In the genomic region with DNA sequence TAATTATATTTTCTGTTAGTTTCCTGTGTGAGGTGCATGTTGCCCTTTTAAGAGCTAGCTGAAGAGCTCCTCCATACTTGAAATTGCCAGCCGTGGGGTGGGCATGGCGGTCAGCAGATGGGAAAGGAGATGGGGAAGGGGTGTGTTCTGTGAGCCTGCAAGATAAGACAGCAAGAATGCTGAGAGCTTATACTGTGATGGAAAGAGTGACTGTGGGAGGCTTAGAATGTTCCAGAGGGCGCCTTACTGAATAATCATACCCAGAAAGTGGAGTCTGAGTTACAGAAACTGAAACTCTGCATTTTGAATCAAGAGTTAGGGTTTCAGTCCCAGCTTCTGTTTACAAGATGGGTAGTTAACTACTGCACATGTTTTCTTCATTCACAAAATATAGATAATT, we compare ENCODE assay signal across 20 mouse cellular contexts. TPM values are rescaled to one million over a fixed set of nuclear protein-coding genes. Genes with fewer than 3 reads are reported as not detected.
A peak's percentile ranks its signal among the peaks of the same experiment; 100 is the strongest.
DNase-seq lines count a peak whose midpoint lies in the region; ATAC-seq and TF ChIP-seq lines count a peak whose summit lies in the region.
"Had no signal": no experiment of that assay in that cellular context is flagged by ENCODE, and none has a peak within 500 bp of the region (broad histone marks: within the 10 kb centered on the region; RNA-seq: fewer than 3 reads in every experiment).

No protein-coding gene starts in this region.

- TF ChIP-seq POLR2A in bone marrow macrophage, adult 2 months (IDR thresholded peaks at IDR 0.05; ENCODE audit: borderline replicate concordance, low read depth, low read length), result no peak

- no peaks in the 10 kb centered on the region for H3K36me3 ChIP-seq in heart, embryonic 16.5 days (ENCODE audit: control insufficient read depth, insufficient read depth)
- no peaks in the 10 kb centered on the region for H3K36me3 ChIP-seq in liver, embryonic 11.5 days (ENCODE audit: control insufficient read depth, insufficient read depth, low read length)
- H3K36me3 ChIP-seq: limb, embryonic 12.5 days; neural tube, embryonic 15.5 days had no signal

- 51% methylated on average over 3 of the region's 3 CpGs for WGBS in heart, embryonic 16.5 days
- 29% methylated on average over 3 of the region's 3 CpGs for WGBS in liver, embryonic 11.5 days

- no peaks in the 10 kb centered on the region for H3K27me3 ChIP-seq in heart, embryonic 16.5 days (ENCODE audit: control insufficient read depth, insufficient read depth, low read length)
- no peaks in the 10 kb centered on the region for H3K27me3 ChIP-seq in liver, embryonic 11.5 days (replicated peaks; ENCODE audit: control insufficient read depth, insufficient read depth, low read length)
- H3K27me3 ChIP-seq: limb, embryonic 12.5 days; neural tube, embryonic 15.5 days had no signal

- H3K4me3 ChIP-seq in heart, embryonic 16.5 days (ENCODE audit: low read length), result no peak overlapping the region
- no peak overlapping the region for H3K4me3 ChIP-seq in bone marrow macrophage, adult 2 months (ENCODE audit: insufficient read depth, low read length)
- H3K4me3 ChIP-seq in liver, embryonic 11.5 days (ENCODE audit: low read depth, low read length), result no peak overlapping the region; the same call in 1 of the 2 replicates
- H3K4me3 ChIP-seq: forebrain, embryonic 10.5 days; hindbrain, embryonic 10.5 days; limb, embryonic 12.5 days; neural tube, embryonic 15.5 days had no signal

- no peaks in the 10 kb centered on the region for H3K9me3 ChIP-seq in heart, embryonic 16.5 days (replicated peaks; ENCODE audit: control insufficient read depth, low read length)
- H3K9me3 ChIP-seq in liver, embryonic 11.5 days (ENCODE audit: control insufficient read depth, low read length), result no peaks in the 10 kb centered on the region
- H3K9me3 ChIP-seq: forebrain, embryonic 10.5 days; hindbrain, embryonic 10.5 days; limb, embryonic 12.5 days; neural tube, embryonic 15.5 days had no signal

- H3K4me1 ChIP-seq in heart, embryonic 16.5 days (ENCODE audit: control insufficient read depth, insufficient read depth, low read length), result peaks cover 45% of the 10 kb centered on the region
- peaks cover 50% of the 10 kb centered on the region for H3K4me1 ChIP-seq in bone marrow macrophage, adult 2 months (ENCODE audit: control insufficient read depth, insufficient read depth, low read length)
- H3K4me1 ChIP-seq in liver, embryonic 11.5 days (replicated peaks; ENCODE audit: control insufficient read depth, insufficient read depth, low read length), result peaks cover 63% of the 10 kb centered on the region

- H3K4me2 ChIP-seq in heart, embryonic 16.5 days (ENCODE audit: low read depth, low read length), result no peak overlapping the region
- peak overlapping the region; percentile 44 for H3K4me2 ChIP-seq in liver, embryonic 11.5 days
- H3K4me2 ChIP-seq: limb, embryonic 12.5 days; neural tube, embryonic 15.5 days had no signal

- ATAC-seq in heart, embryonic 16.5 days (replicated peaks; ENCODE audit: extremely low read depth, insufficient read depth, low FRiP score), result no peak
- peak; percentile 74 for ATAC-seq in liver, embryonic 11.5 days (replicated peaks; ENCODE audit: low FRiP score)
- ATAC-seq: intestine, embryonic 16.5 days; midbrain, embryonic 16.5 days had no signal

- no peak for TF ChIP-seq CTCF in bone marrow macrophage, adult 2 months (IDR thresholded peaks at IDR 0.05; ENCODE audit: low read depth, low read length)

- DNase-seq in heart, adult 18-20 months, result no peak
- no peak for DNase-seq in liver, embryonic 11.5 days (ENCODE audit: low spot score)
- DNase-seq in B cell, adult 2 months, result no peak
- DNase-seq in natural killer cell, adult 2 months (ENCODE audit: low spot score in 2 of 2), result no peak
- DNase-seq in right cerebral cortex, adult 2 months (ENCODE audit: low spot score in 2 of 2), result no peak
- DNase-seq: adrenal gland, postnatal 36 days; cerebellum, adult 18-20 months; gastrocnemius, postnatal 10 days; kidney, postnatal 25 days; layer of hippocampus, postnatal 36 days; lung, postnatal 14 days; right cerebral cortex, postnatal 14 days had no signal

- 0 out of 2 replicates have a peak overlapping the region, but pooled peaks have one; percentile 43 for H3K27ac ChIP-seq in heart, embryonic 16.5 days (ENCODE audit: low read length)
- H3K27ac ChIP-seq in bone marrow macrophage, adult 2 months (ENCODE audit: insufficient read depth, low read depth, low read length), result 0 out of 2 replicates have a peak overlapping the region, but pooled peaks have one; percentile 16
- H3K27ac ChIP-seq in liver, embryonic 11.5 days (ENCODE audit: low read depth, low read length), result peak overlapping the region; percentile 30
- H3K27ac ChIP-seq: forebrain, embryonic 10.5 days; hindbrain, embryonic 10.5 days; limb, embryonic 12.5 days; neural tube, embryonic 15.5 days had no signal

- H3K9ac ChIP-seq in heart, embryonic 16.5 days (ENCODE audit: low read length), result no peak overlapping the region
- H3K9ac ChIP-seq in liver, embryonic 11.5 days (ENCODE audit: low read depth, low read length), result no peak overlapping the region
- H3K9ac ChIP-seq: limb, embryonic 12.5 days; neural tube, embryonic 15.5 days had no signal

RNA-seq across cellular contexts. Expression of a gene that starts 5.4 kb away (rescaled TPM):
- polyA plus RNA-seq in heart, embryonic 16.5 days (2015; fragmentation: Nextera tagmentation; extraction: Ambion mirVana), result 6.1 and 7.5 TPM in 2 replicates
- 1 to 10 TPM; 2.9 to 3.0 TPM for total RNA-seq in heart, adult 18-20 months (2021)
- polyA plus RNA-seq in bone marrow macrophage, adult 2 months (2012; ENCODE audit: insufficient read depth, insufficient read length, missing spikeins), result 8.8 and 9.6 TPM in 2 replicates
- polyA plus RNA-seq in liver, embryonic 11.5 days (2014; fragmentation: Nextera tagmentation; extraction: Ambion mirVana), result 9.4 and 11.1 TPM in 2 replicates

RNA-seq across cellular contexts. Expression of a gene that starts 6.1 kb away (rescaled TPM):
- polyA plus RNA-seq in heart, embryonic 16.5 days (2015; fragmentation: Nextera tagmentation; extraction: Ambion mirVana), result 12.3 and 13.3 TPM in 2 replicates
- 1 to 10 TPM; 5.2 to 5.8 TPM for total RNA-seq in heart, adult 18-20 months (2021)
- polyA plus RNA-seq in bone marrow macrophage, adult 2 months (2012; ENCODE audit: insufficient read depth, insufficient read length, missing spikeins), result 8.6 and 9.5 TPM in 2 replicates
- 14.3 and 16.6 TPM in 2 replicates for polyA plus RNA-seq in liver, embryonic 11.5 days (2014; fragmentation: Nextera tagmentation; extraction: Ambion mirVana)

RNA-seq across cellular contexts. Expression of a gene that starts 28.5 kb away (rescaled TPM):
- polyA plus RNA-seq in heart, embryonic 16.5 days (2015; fragmentation: Nextera tagmentation; extraction: Ambion mirVana), result 15.8 and 16.0 TPM in 2 replicates
- 1 to 10 TPM; 5.4 to 6.2 TPM for total RNA-seq in heart, adult 18-20 months (2021)
- polyA plus RNA-seq in bone marrow macrophage, adult 2 months (2012; ENCODE audit: insufficient read depth, insufficient read length, missing spikeins), result 5.8 and 8.0 TPM in 2 replicates
- polyA plus RNA-seq in liver, embryonic 11.5 days (2014; fragmentation: Nextera tagmentation; extraction: Ambion mirVana), result 4.2 and 5.4 TPM in 2 replicates

RNA-seq across cellular contexts. Expression of a gene that starts 41.8 kb away (rescaled TPM):
- 2.1 and 2.6 TPM in 2 replicates for polyA plus RNA-seq in heart, embryonic 16.5 days (2015; fragmentation: Nextera tagmentation; extraction: Ambion mirVana)
- under 1 TPM in 1 of 2 experiments, not detected in 1; 0.18 TPM for total RNA-seq in heart, adult 18-20 months (2021)
- polyA plus RNA-seq in bone marrow macrophage, adult 2 months (2012; ENCODE audit: insufficient read depth, insufficient read length, missing spikeins), result not detected in 2 replicates
- polyA plus RNA-seq in liver, embryonic 11.5 days (2014; fragmentation: Nextera tagmentation; extraction: Ambion mirVana), result 0.51 TPM in 2 replicates
- total RNA-seq: adrenal gland, postnatal 36 days had no signal

RNA-seq across cellular contexts. Expression of a gene that starts 50.8 kb away (rescaled TPM):
- polyA plus RNA-seq in heart, embryonic 16.5 days (2015; fragmentation: Nextera tagmentation; extraction: Ambion mirVana), result 2.5 and 5.2 TPM in 2 replicates
- total RNA-seq in heart, adult 18-20 months (2021), result under 1 TPM; 0.46 to 0.52 TPM
- not detected in 2 replicates for polyA plus RNA-seq in bone marrow macrophage, adult 2 months (2012; ENCODE audit: insufficient read depth, insufficient read length, missing spikeins)
- polyA plus RNA-seq in liver, embryonic 11.5 days (2014; fragmentation: Nextera tagmentation; extraction: Ambion mirVana), result 2.4 and 2.8 TPM in 2 replicates
